Mouse (Mus musculus): ENCODE data around the gene Glis3.
A peak's percentile ranks its signal among the peaks of the same experiment; 100 is the strongest.

The Glis3 gene

DNA sequence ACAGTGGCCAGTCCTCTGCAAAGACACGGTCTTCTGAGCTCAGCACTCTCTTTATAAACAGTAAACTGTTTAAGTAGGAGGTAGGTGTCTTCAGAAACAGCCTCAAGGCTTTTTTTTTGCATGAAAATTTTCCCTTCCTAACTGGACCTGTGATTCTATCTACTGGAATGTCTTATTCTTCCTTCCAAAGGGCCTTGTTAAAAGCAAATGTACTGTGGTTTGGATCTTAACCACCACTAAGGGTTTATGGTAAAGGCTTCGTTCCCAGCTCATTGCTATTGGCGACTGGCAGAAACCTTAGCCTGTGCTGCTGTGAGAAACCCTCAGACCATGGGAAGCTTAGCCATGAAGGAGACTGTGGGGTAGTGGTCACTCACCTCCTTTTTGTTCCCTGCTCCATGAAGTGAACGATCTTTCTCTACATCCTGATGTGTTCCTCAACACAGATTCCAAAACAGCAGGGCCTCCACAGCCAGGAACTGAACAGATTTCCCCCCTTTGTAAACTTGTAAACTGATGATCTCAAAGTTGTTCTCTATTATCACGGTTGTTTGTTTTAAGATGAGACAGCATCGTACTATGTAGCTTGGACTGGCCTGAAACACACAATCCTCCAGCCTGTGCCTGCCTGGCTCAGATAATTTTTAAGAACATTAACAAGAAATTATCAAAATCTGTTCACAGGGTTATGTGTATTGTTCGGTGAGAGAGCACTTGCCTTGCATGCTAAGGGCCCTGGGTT lies 88.0 kb downstream of the Glis3 start:
- peak; percentile 62 for DNase-seq (ENCODE audit: low read depth)

DNA sequence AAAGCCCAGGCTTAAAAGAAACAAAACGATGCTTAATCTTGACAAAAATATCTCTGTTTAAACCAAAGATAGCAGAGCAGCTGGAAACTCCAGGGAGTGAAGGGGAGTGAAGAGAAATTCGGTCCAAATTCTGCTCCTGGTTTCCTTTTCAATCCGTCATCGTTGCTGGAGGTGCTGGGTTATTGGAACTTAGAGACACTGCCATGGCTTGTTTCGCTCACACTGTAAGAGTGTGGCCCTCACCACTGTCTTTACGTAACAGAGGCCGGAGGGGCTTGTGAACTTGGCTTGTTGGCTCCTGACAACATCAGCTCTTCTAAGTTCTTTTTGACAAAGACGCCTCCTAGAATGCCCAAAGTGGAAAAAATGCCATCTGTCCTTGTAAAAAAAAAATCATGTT lies 99.4 kb downstream of the Glis3 start:
- no peak for DNase-seq (ENCODE audit: low read depth)

GRCm38 (mm10) chr19:28579724-28580375 lies 100.0 kb downstream of the Glis3 start:
- DNase-seq (ENCODE audit: low read depth): no peak

DNA sequence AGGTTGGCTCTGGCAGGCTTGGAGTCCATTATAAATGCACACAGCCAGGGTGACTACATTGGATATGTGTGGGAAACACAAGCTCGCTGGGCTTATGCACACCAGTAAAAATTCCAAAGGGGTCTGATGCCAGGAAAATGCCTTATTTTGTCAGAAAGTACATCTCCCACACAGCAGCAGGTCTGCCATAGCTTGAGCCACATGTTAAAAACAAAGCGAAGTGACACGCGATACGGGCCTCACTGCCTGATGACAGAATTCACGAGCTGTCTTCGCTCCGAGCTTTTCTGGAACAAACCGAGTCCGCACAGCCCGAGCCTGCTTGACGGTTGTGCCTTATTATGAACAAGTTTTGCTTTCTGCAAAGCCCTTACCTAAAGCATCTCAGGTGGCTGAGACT lies 102.9 kb downstream of the Glis3 start:
- DNase-seq (ENCODE audit: low read depth): no peak

- no peak for DNase-seq (ENCODE audit: low read depth)
Observed at GRCm38 (mm10) chr19:28576619-28577018, 103.3 kb downstream of the Glis3 start.

DNA sequence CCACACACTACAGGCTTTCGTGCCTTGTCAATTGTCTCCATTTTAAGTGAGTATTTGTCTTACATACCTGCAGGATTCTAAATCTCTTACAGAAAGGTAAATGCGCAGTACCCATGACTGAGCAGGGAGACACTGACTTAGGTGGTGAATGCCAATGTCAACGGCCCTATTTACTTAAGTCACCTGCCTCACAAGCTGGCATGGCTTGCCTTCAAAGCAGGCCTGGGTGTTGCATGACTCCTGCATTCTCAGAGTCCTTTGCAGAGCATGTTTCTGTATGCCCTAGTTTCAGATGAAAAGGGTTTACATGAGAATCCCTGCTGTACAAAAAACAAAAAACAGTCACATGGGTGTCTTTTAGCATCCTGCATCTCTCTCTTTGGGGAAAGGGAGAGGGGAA lies 106.2 kb downstream of the Glis3 start:
- DNase-seq (ENCODE audit: low read depth): no peak

DNA sequence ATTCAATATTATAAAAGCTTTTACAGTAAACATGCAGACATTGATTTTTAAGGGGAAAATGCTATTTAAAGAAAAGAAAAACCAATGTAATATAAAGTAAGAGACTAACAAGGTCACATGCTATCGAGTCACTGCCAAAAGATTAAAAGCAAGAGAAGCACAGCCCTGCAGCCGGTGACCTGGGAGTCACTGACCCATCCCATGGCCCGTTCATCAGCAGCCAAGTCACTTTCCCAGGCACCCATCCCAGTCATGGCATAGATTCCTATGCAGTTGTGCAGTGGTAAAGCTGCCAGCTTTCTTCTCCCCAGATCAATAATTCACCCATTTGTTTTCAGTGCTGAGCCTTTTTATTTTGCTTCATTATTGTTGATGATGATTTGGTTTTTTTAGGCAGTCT lies 110.0 kb downstream of the Glis3 start:
- peak; percentile 43 for DNase-seq (ENCODE audit: low read depth)

DNA sequence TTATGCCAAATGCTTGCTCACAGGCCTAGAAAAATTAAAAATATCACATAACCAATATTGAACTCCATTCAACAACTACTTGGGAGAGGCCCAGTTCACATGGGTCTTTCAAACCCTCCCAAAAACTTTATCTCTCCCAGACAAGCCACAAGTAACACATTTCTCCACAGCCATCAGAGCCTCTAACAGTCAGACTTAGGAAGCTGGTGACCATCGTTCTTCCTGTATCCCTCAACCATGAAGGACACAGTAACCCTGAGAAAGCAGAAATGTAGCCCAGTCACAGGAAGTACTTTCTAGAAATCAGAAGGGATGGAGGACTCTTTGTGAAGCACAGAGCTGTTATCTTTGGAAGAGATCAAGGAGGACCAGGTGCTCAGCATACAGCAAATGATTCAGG lies 112.8 kb downstream of the Glis3 start:
- no peak for DNase-seq (ENCODE audit: low read depth)

GRCm38 (mm10) chr19:28566554-28566953 lies 113.3 kb downstream of the Glis3 start:
- no peak for DNase-seq (ENCODE audit: low read depth)

- DNase-seq (ENCODE audit: low read depth): no peak
Observed at GRCm38 (mm10) chr19:28561697-28562002, 118.2 kb downstream of the Glis3 start.

- DNase-seq (ENCODE audit: low read depth): peak; percentile 19
Observed at GRCm38 (mm10) chr19:28560801-28561696, 118.8 kb downstream of the Glis3 start.

DNA sequence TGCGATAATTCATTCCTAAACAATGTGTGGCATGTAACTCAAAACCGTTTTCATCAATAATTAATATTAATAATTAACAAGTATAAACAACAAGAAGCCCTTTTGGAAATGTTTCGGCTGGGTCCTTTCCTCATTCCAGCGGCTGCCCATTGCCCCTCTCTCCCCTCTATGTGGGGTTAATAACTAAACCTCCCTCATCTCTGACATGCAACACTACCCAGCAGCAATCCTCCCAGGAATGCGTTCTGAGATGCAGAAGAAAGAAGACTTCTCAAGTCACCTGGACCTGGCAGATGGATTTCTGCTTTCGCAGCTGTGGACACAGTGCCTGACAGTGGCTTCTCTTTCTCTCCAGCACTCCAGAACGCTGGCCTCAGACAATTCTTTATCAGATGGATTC lies 120.0 kb downstream of the Glis3 start:
- no peak for DNase-seq (ENCODE audit: low read depth)

GRCm38 (mm10) chr19:28559400-28559799 lies 120.5 kb downstream of the Glis3 start:
- DNase-seq (ENCODE audit: low read depth): no peak

DNA sequence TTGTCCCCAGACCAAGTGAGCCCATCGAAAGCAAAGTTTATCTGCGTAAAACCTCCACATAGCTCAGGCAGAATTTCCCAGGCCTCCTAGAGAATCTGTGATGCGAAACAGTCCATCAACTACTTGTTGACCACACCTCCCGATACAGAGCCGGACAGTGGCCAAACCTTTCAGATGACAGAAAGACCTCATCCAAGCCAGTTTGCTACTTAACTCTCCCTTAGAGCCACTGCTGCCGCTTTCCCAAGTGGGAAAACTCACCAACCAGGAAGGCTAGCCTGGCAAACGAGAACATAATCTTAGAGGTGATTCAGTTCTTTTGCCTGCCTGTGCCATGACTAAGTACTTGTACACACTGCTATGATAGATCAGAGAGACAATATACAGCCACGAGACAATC lies 121.2 kb downstream of the Glis3 start:
- peak; percentile 77 for DNase-seq (ENCODE audit: low read depth)

DNA sequence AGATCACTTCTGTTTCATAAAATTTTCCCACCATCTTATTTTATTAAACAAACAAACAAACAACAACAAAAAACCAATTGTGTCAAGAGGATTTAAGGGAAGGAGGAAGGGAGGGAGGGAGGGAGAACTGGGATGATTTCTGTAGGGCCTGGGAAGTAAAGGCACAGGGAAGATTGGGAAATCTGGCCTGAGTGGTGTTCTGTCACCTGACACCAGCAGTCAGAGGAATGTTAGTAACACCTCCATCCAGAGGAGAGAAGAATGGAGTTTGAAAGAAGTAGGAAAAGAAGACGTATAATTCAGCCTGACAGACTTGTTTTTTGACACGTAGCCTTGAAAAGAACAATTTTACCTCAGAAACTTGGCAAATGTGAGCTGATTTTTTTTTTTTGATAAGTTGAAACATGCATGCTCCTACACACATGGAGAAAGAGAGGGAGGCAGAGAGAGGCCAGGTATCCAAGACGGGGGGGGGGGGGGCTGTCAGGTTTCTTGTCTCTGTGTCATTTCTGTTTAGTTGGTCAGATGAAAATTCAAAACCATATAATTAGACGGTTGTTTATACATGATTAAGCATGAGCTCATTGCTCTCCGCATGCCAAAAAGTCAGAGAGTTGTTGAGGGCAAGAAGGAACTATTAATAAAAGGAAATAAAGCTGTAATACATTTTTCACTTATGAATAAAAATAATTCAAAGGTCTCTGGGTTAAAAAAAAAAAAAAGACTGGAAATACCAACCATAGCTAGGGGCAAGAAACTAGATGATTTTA lies 122.1 kb downstream of the Glis3 start:
- DNase-seq (ENCODE audit: low read depth): peak; percentile 76

- no peak for DNase-seq (ENCODE audit: low read depth)
Observed at GRCm38 (mm10) chr19:28555181-28555929, 124.5 kb downstream of the Glis3 start.

DNA sequence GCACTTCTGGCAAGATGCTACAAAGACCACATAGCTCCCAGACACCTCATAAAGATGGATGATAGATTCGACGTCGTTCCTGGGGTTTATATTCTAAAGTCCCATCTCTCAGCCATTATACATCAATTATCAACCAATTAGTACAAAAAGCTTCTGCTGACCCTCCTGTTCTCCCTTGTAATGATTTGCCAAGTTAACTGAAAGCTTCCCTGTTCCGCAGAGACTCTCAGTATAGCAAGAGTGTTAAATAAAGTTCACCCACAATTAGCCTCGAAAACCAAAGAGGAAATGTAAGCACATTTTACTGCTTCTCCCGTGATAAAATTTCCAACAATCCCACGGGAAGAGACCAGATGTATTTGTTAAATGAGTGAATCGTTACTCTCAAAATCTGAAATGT lies 129.3 kb downstream of the Glis3 start:
- DNase-seq (ENCODE audit: low read depth): peak; percentile 17

GRCm38 (mm10) chr19:28546933-28547332 lies 132.9 kb downstream of the Glis3 start:
- peak; percentile 46 for DNase-seq (ENCODE audit: low read depth)

DNA sequence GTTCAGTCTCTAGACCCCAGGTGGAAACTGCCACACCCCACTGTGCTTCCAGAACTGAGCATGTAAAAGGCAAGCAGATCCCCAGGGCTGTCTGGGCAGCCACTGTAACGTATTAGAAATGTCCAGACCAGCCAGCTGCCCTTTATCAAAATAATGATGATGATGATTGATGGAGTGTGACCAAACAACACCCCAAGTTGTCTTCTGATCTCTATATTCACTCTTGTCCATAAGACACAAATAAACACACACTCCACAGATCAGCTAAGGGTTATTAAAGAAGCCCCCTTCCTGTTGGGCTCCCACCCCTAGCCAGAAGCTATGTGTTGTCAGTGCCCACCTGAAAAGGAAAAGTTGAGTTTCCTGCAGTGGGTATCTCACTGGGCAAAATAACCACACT lies 134.4 kb downstream of the Glis3 start:
- no peak for DNase-seq (ENCODE audit: low read depth)

DNA sequence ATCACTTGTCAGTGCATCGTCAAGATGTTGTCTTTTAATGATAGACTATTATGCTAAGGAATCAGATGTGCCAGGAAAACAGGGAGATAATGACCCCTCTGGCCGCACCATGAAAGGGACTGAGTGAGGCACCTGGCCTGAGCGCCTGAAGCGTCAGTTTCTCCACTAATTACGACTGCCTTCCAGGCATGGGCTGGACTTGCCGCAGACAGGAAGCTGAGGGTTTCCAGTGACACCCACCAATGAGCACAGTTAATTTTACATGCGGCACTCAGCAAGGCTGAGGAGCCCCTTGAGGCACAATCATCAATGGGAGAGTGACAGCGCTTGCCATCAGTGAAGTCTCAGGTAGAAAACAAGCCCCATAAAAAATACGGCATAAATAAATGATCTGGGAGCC lies 141.1 kb downstream of the Glis3 start:
- DNase-seq (ENCODE audit: low read depth): no peak

- no peak for DNase-seq (ENCODE audit: low read depth)
Observed at GRCm38 (mm10) chr19:28534964-28535363, 144.9 kb downstream of the Glis3 start.

All from NIH3T3 (cell line).